ENCODE assay signal across 1 mouse cellular context in the genomic region with DNA sequence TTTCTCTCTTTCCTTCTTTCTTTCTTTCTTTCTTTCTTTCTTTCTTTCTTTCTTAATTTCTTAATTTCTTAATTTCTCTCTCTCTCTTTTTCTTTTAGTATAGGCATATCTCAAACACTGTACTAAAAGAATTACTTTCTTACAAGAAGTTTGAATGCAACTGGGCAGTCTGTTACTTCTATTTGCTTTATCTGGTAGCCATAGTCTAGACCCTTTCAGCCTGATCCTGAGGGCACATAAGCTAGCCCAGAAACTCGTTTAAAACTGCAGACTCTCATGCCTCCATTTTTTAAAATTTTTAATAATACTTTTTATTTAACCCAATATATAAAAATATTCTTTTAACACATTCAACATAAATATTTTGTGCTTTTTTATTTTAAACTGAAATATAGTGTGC.
TF ChIP-seq lines count a peak whose summit lies in the region.

No protein-coding gene starts in this region.

TF ChIP-seq in CH12.LX, 34 proteins besides CTCF, POLR2A, EP300 and RAD21:
- TF ChIP-seq TBP (conservative IDR thresholded peaks at IDR 0.05; ENCODE audit: low read depth, low read length) (0 out of 2 replicates have a peak, but pooled peaks have one; percentile 4), JUND (conservative IDR thresholded peaks at IDR 0.05; ENCODE audit: low read depth, low read length) (no peak)
